Mouse (Mus musculus): ENCODE results near the gene D17Wsu92e. TPM values are rescaled to one million over a fixed set of nuclear protein-coding genes. Genes with fewer than 3 reads are reported as not detected.
A peak's percentile ranks its signal among the peaks of the same experiment; 100 is the strongest.

The D17Wsu92e gene
- total and polyA plus RNA-seq, 3 experiments: 112 to 151 (median 136) TPM

DNA sequence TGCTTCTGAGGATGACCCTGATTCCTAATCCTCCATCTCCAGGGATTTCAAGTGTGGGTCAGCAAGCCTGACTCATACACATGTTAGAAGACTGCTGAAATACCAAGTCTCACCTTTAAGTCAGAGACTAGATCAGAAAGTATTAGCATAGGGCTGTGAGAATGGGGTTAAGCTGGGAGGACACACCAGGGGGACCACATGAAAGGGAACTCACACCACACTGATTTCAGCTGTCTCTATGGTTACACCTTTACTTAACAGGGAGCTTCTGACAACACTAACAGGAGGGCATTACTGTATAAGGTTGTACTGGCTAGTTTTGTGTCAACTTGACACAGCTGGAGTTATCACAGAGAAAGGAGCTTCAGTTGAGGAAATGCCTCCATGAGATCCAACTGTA is 5.8 kb downstream of the D17Wsu92e start:
- no peak for TF ChIP-seq CTCF (IDR thresholded peaks at IDR 0.05)
- TF ChIP-seq EP300 (IDR thresholded peaks at IDR 0.05; ENCODE audit: insufficient read depth, low read depth, low read length): no peak
- no peak for TF ChIP-seq POLR2A (IDR thresholded peaks at IDR 0.05; ENCODE audit: insufficient read depth, low read depth, low read length)
- Histone ChIP-seq H3K4me3 (no peak overlapping the region), H3K27ac (no peak overlapping the region), H3K27me3 (ENCODE audit: control insufficient read depth, insufficient read depth, low read length) (no peaks in the 10 kb centered on the region), H3K9ac (ENCODE audit: low read depth, low read length) (no peak overlapping the region), H3K4me1 (ENCODE audit: control insufficient read depth, insufficient read depth, low read length) (peaks cover 19% of the 10 kb centered on the region), H3K79me2 (replicated peaks; ENCODE audit: control insufficient read depth, insufficient read depth, low read length) (peaks cover 16% of the 10 kb centered on the region), H3K36me3 (ENCODE audit: control insufficient read depth, insufficient read depth, low read length) (peaks cover 2% of the 10 kb centered on the region; the same call in 1 of the 2 replicates)
- DNase-seq: no peak
- intact Hi-C loops (cut with DNase I): no loop called here

DNA sequence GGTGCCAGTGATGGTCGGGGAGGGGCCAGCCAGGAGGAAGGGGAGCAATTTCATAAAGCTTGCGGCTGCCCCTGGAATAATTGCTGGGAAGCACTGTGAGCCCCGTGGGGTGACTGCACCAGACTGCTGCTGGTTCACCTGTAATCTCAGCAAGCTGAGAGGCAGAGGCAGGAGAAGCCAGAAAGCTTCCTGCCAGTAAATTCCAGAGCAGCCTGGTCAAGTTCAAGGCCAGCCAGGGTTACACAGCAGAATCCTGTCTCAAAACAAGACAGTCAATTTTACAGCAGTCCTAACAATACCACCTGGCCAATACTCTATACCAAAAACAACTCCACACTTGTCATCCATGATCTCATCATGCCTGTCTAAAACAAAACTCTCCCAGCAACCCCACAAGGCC is 8.5 kb downstream of the D17Wsu92e start:
- no peak overlapping the region for H3K9ac ChIP-seq (ENCODE audit: low read depth, low read length)
- intact Hi-C loops (cut with DNase I): no loop called here
- peak in 1 of 2 experiments; percentile 21 for DNase-seq
- peaks cover 21% of the 10 kb centered on the region for H3K79me2 ChIP-seq (replicated peaks; ENCODE audit: control insufficient read depth, insufficient read depth, low read length)
- H3K27ac ChIP-seq: peak overlapping the region; percentile 54
- H3K4me1 ChIP-seq (ENCODE audit: control insufficient read depth, insufficient read depth, low read length): peaks cover 14% of the 10 kb centered on the region
- no peak overlapping the region for H3K4me3 ChIP-seq
- TF ChIP-seq EP300 (IDR thresholded peaks at IDR 0.05; ENCODE audit: insufficient read depth, low read depth, low read length): no peak
- no peak for TF ChIP-seq CTCF (IDR thresholded peaks at IDR 0.05)
- no peak for TF ChIP-seq POLR2A (IDR thresholded peaks at IDR 0.05; ENCODE audit: insufficient read depth, low read depth, low read length)
- H3K36me3 ChIP-seq (ENCODE audit: control insufficient read depth, insufficient read depth, low read length): peaks cover 2% of the 10 kb centered on the region; the same call in 1 of the 2 replicates
- no peaks in the 10 kb centered on the region for H3K27me3 ChIP-seq (ENCODE audit: control insufficient read depth, insufficient read depth, low read length)
- 45% methylated on average over 3 of the region's 3 CpGs for WGBS

DNA sequence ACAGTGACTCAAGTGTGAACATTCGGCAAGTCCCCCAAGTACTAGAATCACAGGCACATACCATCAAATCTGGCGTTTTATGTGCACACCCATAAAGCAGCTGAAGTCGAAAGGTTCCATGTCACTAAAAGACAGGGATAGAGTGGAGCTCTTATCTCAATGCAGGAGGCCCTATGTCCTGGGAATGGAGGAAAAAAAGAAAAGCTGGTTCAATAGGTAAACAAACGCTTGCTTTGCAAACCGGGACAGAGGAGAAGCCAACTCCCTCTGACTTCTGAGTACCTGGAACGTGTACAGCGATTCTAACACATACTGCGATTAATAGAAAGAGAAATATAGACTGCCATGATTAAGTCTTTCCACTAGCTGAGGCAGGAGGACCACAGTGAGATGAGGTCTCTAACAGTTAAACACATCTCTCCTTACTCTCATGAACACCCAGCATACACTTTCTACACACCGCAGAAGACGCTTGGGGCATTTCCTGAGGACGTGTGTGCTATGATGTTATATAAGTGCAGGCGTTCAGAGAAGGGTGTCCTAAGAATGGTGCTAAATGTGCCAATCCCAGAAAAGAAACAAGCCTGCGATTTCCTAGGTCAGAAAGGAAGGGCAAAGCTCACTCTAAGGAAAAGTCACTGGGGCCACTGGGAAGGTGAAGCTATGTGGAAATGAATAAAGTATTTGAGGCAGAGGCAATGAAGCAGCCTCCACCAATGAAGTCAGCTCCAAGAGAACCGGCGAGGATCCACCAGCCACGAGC is 9.7 kb downstream of the D17Wsu92e start:
- 53% methylated on average over 16 of the region's 16 CpGs for WGBS
- no peak overlapping the region; the same call in 1 of the 2 replicates for H3K9ac ChIP-seq (ENCODE audit: low read depth, low read length)
- peak overlapping the region; percentile 54 for H3K27ac ChIP-seq
- TF ChIP-seq POLR2A (IDR thresholded peaks at IDR 0.05; ENCODE audit: insufficient read depth, low read depth, low read length) (no peak), EP300 (IDR thresholded peaks at IDR 0.05; ENCODE audit: insufficient read depth, low read depth, low read length) (no peak), CTCF (IDR thresholded peaks at IDR 0.05) (no peak)
- peaks cover 22% of the 10 kb centered on the region for H3K79me2 ChIP-seq (replicated peaks; ENCODE audit: control insufficient read depth, insufficient read depth, low read length)
- intact Hi-C loops (cut with DNase I): no loop called here
- peaks cover 2% of the 10 kb centered on the region; the same call in 1 of the 2 replicates for H3K36me3 ChIP-seq (ENCODE audit: control insufficient read depth, insufficient read depth, low read length)
- no peaks in the 10 kb centered on the region for H3K27me3 ChIP-seq (ENCODE audit: control insufficient read depth, insufficient read depth, low read length)
- no peak overlapping the region for H3K4me3 ChIP-seq
- H3K4me1 ChIP-seq (ENCODE audit: control insufficient read depth, insufficient read depth, low read length): peaks cover 16% of the 10 kb centered on the region
- DNase-seq: no peak

DNA sequence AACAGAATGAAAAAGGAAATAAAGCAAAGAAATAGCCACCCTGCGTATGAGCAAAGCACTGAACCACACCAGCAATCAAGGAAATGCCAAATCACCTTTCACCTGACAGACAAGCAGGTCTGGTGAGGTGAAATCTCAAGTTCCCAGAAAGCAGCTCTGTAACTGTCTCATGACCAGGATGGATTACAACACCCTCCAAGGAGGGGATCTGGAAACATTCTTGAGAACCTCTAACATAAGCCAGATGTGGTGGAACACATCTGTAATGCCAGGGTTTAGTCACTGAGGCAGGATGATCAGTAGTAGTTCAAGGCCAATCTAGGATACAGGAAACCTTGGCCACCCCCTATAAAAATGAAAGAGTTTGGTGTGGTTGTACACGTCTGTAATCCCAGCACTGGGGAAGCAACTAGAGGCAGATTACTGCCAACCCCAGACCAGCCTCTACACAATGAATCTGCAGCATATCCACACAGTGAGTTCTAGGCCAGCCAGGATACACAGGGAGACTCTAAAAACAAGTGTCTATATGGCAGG is 12.8 kb downstream of the D17Wsu92e start:
- Histone ChIP-seq H3K79me2 (replicated peaks; ENCODE audit: control insufficient read depth, insufficient read depth, low read length) (peaks cover 22% of the 10 kb centered on the region), H3K27me3 (ENCODE audit: control insufficient read depth, insufficient read depth, low read length) (no peaks in the 10 kb centered on the region), H3K4me3 (no peak overlapping the region), H3K4me1 (ENCODE audit: control insufficient read depth, insufficient read depth, low read length) (peaks cover 25% of the 10 kb centered on the region), H3K9ac (ENCODE audit: low read depth, low read length) (no peak overlapping the region), H3K27ac (no peak overlapping the region), H3K36me3 (ENCODE audit: control insufficient read depth, insufficient read depth, low read length) (peaks cover 2% of the 10 kb centered on the region; the same call in 1 of the 2 replicates)
- WGBS: 60% methylated on average over 2 of the region's 2 CpGs
- TF ChIP-seq POLR2A (IDR thresholded peaks at IDR 0.05; ENCODE audit: insufficient read depth, low read depth, low read length) (no peak), EP300 (IDR thresholded peaks at IDR 0.05; ENCODE audit: insufficient read depth, low read depth, low read length) (no peak)
- intact Hi-C loops (cut with DNase I): no loop called here
- no peak for DNase-seq

DNA sequence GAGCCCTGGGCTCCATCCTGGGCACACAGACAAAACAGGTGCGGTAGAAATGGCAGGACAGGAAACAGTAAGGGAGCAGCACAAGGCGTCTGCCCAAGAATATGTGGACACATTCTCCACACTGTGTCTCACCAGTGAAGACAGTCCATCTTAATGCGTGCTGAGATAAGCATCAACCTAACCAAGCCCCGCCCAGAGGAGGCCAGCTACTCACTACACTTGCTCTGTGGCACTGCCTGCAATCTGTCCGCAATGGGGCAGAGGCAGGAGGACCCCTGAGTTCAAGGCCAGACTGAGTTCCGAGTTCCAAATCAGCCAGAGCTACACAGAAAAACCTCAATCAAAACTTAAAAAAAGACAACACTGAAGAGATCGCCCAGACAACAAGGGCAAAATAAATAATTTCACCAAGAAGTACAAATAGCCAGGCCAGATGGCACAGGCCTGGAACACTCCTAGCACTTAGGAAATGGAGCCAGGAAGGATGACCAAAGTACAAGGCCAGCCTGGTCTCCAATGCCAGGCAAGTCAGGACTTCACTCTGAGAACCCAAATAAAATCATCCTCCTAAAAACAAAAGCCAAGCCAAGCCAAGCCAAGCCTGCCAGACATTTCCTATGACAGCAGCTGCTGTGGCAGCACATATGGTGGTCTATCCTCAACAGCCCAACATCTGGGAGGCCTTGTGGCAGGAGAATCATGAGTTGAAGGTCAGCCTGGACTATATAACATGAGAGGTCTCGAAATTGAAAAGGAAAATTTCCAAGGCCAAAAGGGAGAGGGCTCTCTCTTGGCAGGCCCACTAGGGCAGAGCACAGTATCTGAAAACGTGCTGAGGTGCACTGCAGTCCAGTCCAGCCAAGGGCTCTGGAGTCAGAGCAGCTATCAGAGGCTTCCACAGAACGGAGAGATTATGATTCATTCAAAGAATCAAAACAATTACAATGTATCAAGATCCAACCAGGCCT is 15.4 kb downstream of the D17Wsu92e start:
- peaks cover 16% of the 10 kb centered on the region for H3K79me2 ChIP-seq (replicated peaks; ENCODE audit: control insufficient read depth, insufficient read depth, low read length)
- H3K27ac ChIP-seq: peak overlapping the region; percentile 32; the same call in 1 of the 2 replicates
- TF ChIP-seq EP300 (IDR thresholded peaks at IDR 0.05; ENCODE audit: insufficient read depth, low read depth, low read length): no peak
- TF ChIP-seq POLR2A (IDR thresholded peaks at IDR 0.05; ENCODE audit: insufficient read depth, low read depth, low read length): no peak
- TF ChIP-seq CTCF (IDR thresholded peaks at IDR 0.05): no peak
- DNase-seq: peak in 1 of 2 experiments; percentile 21
- WGBS: 58% methylated on average over 10 of the region's 10 CpGs
- H3K9ac ChIP-seq (ENCODE audit: low read depth, low read length): no peak overlapping the region
- H3K4me1 ChIP-seq (ENCODE audit: control insufficient read depth, insufficient read depth, low read length): peaks cover 18% of the 10 kb centered on the region
- intact Hi-C loops (cut with DNase I): no loop called here
- H3K27me3 ChIP-seq (ENCODE audit: control insufficient read depth, insufficient read depth, low read length): no peaks in the 10 kb centered on the region
- H3K4me3 ChIP-seq: no peak overlapping the region
- no peaks in the 10 kb centered on the region; the same call in 1 of the 2 replicates for H3K36me3 ChIP-seq (ENCODE audit: control insufficient read depth, insufficient read depth, low read length)
